Mouse (Mus musculus) lung, postnatal 4 days (tissue): ENCODE measurements at regions not wholly inside any gene's neighbourhood (a gene's known extent, or its start where the extent isn't known, plus 50 kb on each side); places are given as distances from the start of the nearest gene placed in this dataset.

ENCODE experiments used
- DNase-seq, 2 experiments: peaks; one replicate each; pipeline ENCODE4 v3.0.0; 2021

DNA sequence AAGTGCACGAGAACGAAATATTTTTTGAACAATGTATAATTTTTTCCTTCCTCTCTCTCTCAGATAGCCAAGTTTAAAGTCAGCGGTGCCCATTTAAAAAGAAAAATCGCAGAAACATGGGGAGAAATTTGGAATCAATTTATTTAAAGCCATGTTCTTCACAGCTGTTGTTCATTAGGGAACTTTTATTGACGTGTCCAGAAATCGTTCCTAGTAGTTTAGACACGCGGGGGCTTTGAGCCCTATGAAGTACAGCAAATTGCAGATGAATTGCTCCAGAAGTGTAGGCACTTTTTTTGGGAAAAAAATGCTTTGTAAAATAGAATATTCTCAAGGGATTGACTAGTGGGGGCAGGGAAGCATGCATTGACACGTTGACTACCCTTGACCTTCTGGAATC lies 182.8 kb downstream of the Rdh14 start:
- DNase-seq: no peak

DNA sequence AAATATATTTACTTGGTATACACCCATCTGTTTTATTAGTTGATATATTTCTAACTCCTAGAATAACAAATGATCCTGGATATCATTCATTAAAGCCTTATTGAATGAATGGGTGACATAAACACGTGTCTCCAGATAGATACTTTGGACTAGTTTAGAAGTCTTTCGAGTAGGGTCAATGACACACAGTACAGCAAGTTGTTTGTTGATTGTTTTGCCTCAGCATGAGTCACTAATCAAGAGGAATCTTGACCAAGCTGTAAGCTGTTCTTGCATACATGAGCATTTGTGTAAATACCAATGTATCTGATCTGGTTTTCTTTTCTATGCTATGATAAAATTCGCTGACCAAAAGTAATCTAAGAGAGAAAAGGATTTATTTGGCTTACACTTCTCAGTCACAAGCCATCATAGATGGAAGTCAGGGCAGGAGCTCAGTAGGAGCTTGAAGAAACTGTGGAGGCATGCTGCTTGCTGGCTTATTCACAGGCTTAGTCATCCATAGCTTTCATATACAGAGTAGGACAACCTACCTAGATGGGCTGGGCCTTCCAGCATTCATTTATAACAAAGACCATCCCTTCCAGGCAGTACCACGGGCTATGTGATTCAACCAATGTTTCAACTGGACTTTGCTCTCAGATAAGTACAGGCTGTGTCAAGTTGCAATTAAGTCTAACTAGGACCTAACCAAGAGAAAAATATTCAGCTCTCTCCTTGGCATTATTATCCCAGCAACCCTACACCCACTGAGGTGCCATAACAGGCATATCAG lies 192.5 kb downstream of the Rdh14 start:
- no peak for DNase-seq

- DNase-seq: no peak
Measured at GRCm38 (mm10) chr12:10584026-10584425, 193.5 kb downstream of the Rdh14 start.

DNA sequence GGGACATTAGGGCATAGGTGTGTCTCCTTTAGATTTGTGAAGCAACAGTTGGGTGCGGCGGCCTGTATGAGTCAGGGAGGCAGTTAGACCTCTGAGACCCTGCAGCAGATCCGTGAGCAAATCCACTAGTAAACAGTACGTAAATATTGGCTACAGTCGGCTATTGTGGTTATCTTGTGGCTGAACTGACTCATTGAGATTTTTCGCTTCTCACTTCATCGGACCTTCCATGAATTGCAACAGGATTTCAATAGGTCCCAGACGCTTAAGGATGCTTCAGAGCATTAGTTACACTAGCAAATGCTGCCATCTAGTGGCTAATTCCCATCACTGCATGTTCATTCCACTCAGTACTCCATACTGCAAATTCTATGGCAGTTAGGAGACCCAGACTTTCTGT lies 199.0 kb downstream of the Rdh14 start:
- DNase-seq: peak in 1 of 2 experiments; percentile 69

- peak; percentile 30 to 49 for DNase-seq
Measured at GRCm38 (mm10) chr12:10597976-10598746, 207.6 kb downstream of the Rdh14 start.

- no peak for DNase-seq
Measured at GRCm38 (mm10) chr12:10600111-10600510, 209.5 kb downstream of the Rdh14 start.

- no peak for DNase-seq
Measured at GRCm38 (mm10) chr12:10618319-10618718, 227.7 kb downstream of the Rdh14 start.

DNA sequence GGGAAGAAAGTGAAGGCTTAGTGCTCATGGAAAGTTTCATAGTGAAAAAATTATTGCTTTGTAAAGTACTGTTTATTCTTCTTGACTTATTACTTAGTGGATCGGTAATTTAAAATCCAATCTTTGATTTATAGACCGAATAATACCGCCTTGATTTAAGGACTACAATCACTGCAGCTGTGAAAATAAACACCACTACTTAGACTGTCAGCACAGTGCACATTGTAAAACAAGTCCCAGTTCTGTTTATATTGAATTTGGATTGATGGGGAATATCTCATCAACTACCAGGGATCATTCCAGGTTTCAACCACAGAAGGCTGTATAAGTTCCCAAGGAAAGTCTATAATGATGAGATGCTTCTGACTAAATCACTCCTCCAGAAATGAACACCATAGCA lies 230.0 kb downstream of the Rdh14 start:
- DNase-seq: no peak

DNA sequence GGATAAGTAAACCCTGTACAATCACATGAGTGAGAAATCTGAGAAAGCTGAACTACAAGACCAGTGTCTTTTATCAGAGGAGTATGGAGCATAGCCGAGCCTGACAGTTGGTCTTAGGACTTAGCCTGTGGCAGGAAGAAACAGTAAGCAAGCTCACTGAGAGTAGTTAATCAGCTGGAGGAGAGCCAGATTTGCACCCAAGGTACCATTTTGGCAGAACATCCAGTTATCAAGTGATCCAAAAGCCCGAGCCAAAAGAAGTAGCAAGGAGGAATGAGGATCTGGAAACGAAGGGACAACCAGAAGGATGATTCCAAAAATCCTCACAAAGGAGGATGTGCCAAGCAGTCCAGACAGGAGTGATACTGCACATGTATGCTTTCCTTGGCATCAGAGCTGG lies 248.0 kb downstream of the Rdh14 start:
- no peak for DNase-seq

DNA sequence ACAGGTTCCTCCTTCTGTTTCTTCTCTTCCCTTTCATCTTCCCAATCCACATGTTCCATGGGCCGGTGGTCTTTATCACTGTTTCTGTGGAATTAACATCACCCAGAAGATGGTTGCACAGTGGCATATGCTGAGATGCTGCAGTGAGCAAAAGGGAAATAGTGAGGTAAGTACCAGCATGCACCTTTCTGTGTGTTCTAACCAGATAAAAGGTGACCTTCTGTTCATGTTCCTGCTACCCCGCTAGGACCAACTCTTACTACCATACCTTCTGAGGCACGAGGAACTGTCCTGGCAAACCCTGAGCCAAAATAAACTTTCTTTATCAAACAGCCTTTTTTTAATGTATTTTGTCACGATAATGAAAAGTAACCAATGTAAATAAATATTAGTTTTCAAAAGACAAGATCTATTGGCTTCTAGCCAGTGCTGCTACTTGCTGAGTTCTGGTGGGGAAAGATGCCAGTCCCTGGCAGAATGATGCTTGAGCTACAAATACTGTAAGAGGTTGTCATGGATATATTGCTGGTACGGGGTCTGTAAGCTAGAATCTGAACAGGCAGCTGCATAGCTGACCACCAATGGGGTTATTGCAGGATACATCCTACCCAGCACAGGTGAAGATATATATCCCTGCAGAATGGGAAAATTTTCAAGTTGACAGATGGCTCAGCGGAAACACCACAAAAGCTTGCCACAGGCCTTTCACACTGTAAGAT lies 264.1 kb downstream of the Rdh14 start:
- no peak for DNase-seq

GRCm38 (mm10) chr12:10655185-10655544 lies 264.6 kb downstream of the Rdh14 start:
- no peak for DNase-seq

- DNase-seq: no peak
Measured at GRCm38 (mm10) chr12:10658826-10659225, 268.3 kb downstream of the Rdh14 start.

- no peak for DNase-seq
Measured at GRCm38 (mm10) chr12:10686747-10687146, 296.2 kb downstream of the Rdh14 start.
